Mouse (Mus musculus): ENCODE data around the gene Rcor2.

DNA sequence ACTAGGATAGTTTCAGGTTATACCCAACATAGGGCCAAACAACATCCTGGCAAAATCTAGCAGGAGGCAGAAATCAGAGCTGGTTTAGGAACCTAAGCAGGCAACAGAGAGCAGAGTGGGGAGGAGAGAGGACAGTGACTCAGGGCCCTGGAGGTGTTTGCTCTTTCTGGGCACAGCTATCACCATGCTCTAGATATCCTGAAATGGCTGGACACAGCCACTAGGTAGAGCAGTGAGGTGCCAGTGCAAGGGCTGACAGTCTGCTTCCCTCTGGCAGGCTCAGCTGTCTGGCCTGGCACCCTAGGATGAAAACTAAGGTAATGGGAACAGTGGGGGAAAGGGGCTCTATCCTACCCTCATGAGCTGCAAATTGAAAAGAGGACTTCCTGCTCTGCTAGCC, 43.6 kb upstream of the Rcor2 start:
- TF ChIP-seq TAL1 (IDR thresholded peaks at IDR 0.05; ENCODE audit: low read length), result no peak
- TF ChIP-seq GATA1 (IDR thresholded peaks at IDR 0.05; ENCODE audit: low read length), result no peak

All from erythroblast, embryonic 14.5 days (primary cell).